8 mouse cellular contexts compared by ENCODE assay signal in genomic region chr7:80803173-80803872, GRCm38 (mm10). TPM values are rescaled to one million over a fixed set of nuclear protein-coding genes. Genes with fewer than 3 reads are reported as not detected.
DNase-seq lines count a peak whose midpoint lies in the region; ATAC-seq and TF ChIP-seq lines count a peak whose summit lies in the region.

No protein-coding gene starts in this region.

- no peak for TF ChIP-seq CTCF in embryonic fibroblast, embryonic 13.5 days (IDR thresholded peaks at IDR 0.05; ENCODE audit: borderline replicate concordance, insufficient read depth, low read length)

- H3K4me1 ChIP-seq in embryonic fibroblast, embryonic 13.5 days (ENCODE audit: control insufficient read depth, insufficient read depth, low read length), result peaks cover 7% of the 10 kb centered on the region; the same call in 1 of the 2 replicates
- H3K4me1 ChIP-seq in limb, embryonic 14.5 days (ENCODE audit: control insufficient read depth, insufficient read depth, low read length), result peaks cover 11% of the 10 kb centered on the region
- peaks cover 9% of the 10 kb centered on the region for H3K4me1 ChIP-seq in midbrain, embryonic 16.5 days (ENCODE audit: control insufficient read depth, insufficient read depth, low read length)

- H3K36me3 ChIP-seq in limb, embryonic 14.5 days (ENCODE audit: control insufficient read depth, insufficient read depth, low read length), result peaks cover 13% of the 10 kb centered on the region
- H3K36me3 ChIP-seq in midbrain, embryonic 16.5 days (ENCODE audit: control insufficient read depth, insufficient read depth, low read length), result peaks cover 4% of the 10 kb centered on the region; the same call in 1 of the 2 replicates

- peak overlapping the region; percentile 81 for H3K4me2 ChIP-seq in limb, embryonic 14.5 days (replicated peaks; ENCODE audit: low read depth, low read length, severe bottlenecking)
- peak overlapping the region; percentile 62 for H3K4me2 ChIP-seq in midbrain, embryonic 16.5 days (ENCODE audit: low read length)

- peak overlapping the region; percentile 53 for H3K27ac ChIP-seq in embryonic fibroblast, embryonic 13.5 days (ENCODE audit: insufficient read depth, low read length)
- H3K27ac ChIP-seq in limb, embryonic 14.5 days (replicated peaks; ENCODE audit: low read depth, low read length), result peak overlapping the region; percentile 79
- peak overlapping the region; percentile 82 for H3K27ac ChIP-seq in midbrain, embryonic 16.5 days (ENCODE audit: low read length)

- TF ChIP-seq POLR2A in embryonic fibroblast, embryonic 13.5 days (IDR thresholded peaks at IDR 0.05; ENCODE audit: low read depth, low read length), result peak; percentile 90
- TF ChIP-seq POLR2A in limb, embryonic 14.5 days (IDR thresholded peaks at IDR 0.05; ENCODE audit: borderline replicate concordance, extremely low read depth, insufficient read depth, insufficient read length), result peak; percentile 67; the same call in 1 of the 2 replicates

- no peaks in the 10 kb centered on the region for H3K9me3 ChIP-seq in limb, embryonic 14.5 days (ENCODE audit: control insufficient read depth, low read length)
- no peaks in the 10 kb centered on the region for H3K9me3 ChIP-seq in midbrain, embryonic 16.5 days (replicated peaks; ENCODE audit: control insufficient read depth, low read length, poor library complexity, severe bottlenecking)

- H3K27me3 ChIP-seq in limb, embryonic 14.5 days (ENCODE audit: control insufficient read depth, insufficient read depth, low read length), result no peaks in the 10 kb centered on the region
- no peaks in the 10 kb centered on the region for H3K27me3 ChIP-seq in midbrain, embryonic 16.5 days (ENCODE audit: control insufficient read depth, insufficient read depth, low read depth, low read length)

- peak; percentile 97 for DNase-seq in CD4-positive helper T cell, adult 2 months (ENCODE audit: low read depth, low spot score)
- DNase-seq in brain, adult 2 months (ENCODE audit: low read depth, low spot score), result peak; percentile 98
- peak; percentile 93 to 94 for DNase-seq in heart, adult 9 months (ENCODE audit: low spot score in 2 of 2)
- DNase-seq in kidney, adult 9 months, result peak; percentile 95
- peak; percentile 97 for DNase-seq in limb, embryonic 14.5 days (ENCODE audit: low spot score)
- peak; percentile 86 to 90 for DNase-seq in spleen, postnatal 14 days (ENCODE audit: low spot score in 2 of 2)

- peak overlapping the region; percentile 81 for H3K4me3 ChIP-seq in embryonic fibroblast, embryonic 13.5 days (ENCODE audit: insufficient read depth, low read length)
- peak overlapping the region; percentile 94 for H3K4me3 ChIP-seq in limb, embryonic 14.5 days (replicated peaks; ENCODE audit: low read length)
- H3K4me3 ChIP-seq in midbrain, embryonic 16.5 days (ENCODE audit: low read depth, low read length), result peak overlapping the region; percentile 94

- peak overlapping the region; percentile 78 for H3K9ac ChIP-seq in limb, embryonic 14.5 days (ENCODE audit: low read depth, low read length, severe bottlenecking)
- H3K9ac ChIP-seq in midbrain, embryonic 16.5 days (ENCODE audit: low read depth, low read length), result peak overlapping the region; percentile 95

- WGBS in limb, embryonic 14.5 days, result 5% methylated on average over 38 of the region's 47 CpGs
- WGBS in midbrain, embryonic 16.5 days, result 2% methylated on average over 31 of the region's 47 CpGs

- peak; percentile 98 for ATAC-seq in limb, embryonic 14.5 days (ENCODE audit: low FRiP score, low read depth)
- peak; percentile 98 for ATAC-seq in midbrain, embryonic 16.5 days

RNA-seq across cellular contexts. Expression of gene Iqgap1, which starts 22.5 kb away (rescaled TPM):
- polyA plus RNA-seq in embryonic fibroblast, embryonic 13.5 days (2011; ENCODE audit: insufficient read length, low read depth, missing spikeins), result 206 and 311 TPM in 2 replicates
- polyA plus RNA-seq in limb, embryonic 14.5 days (2012; rRNA removed), result 43.9 and 48.4 TPM in 2 replicates
- polyA plus RNA-seq in limb, embryonic 14.5 days (2014; fragmentation: Nextera tagmentation; extraction: Ambion mirVana), result 88.5 and 93.2 TPM in 2 replicates
- polyA plus RNA-seq in midbrain, embryonic 16.5 days (2015; fragmentation: Nextera tagmentation; extraction: Ambion mirVana), result 17.5 and 21.2 TPM in 2 replicates

RNA-seq across cellular contexts. Expression of gene Zscan2, which starts 57.4 kb away (rescaled TPM):
- 2.7 and 5.1 TPM in 2 replicates for polyA plus RNA-seq in embryonic fibroblast, embryonic 13.5 days (2011; ENCODE audit: insufficient read length, low read depth, missing spikeins)
- 17.3 and 19.8 TPM in 2 replicates for polyA plus RNA-seq in limb, embryonic 14.5 days (2012; rRNA removed)
- 2.7 and 2.8 TPM in 2 replicates for polyA plus RNA-seq in limb, embryonic 14.5 days (2014; fragmentation: Nextera tagmentation; extraction: Ambion mirVana)
- 4.0 TPM in 2 replicates for polyA plus RNA-seq in midbrain, embryonic 16.5 days (2015; fragmentation: Nextera tagmentation; extraction: Ambion mirVana)

Comparison
In these comparisons a context has a peak if more than half of its experiments do, and no peak if none do; other contexts are left out.
1. Peak in every context shown above with its lines: DNase-seq, ATAC-seq, H3K4me3 ChIP-seq and H3K27ac ChIP-seq.